Mouse (Mus musculus) heart, embryonic 14.5 days (tissue): ENCODE measurements at regions not wholly inside any gene's neighbourhood (a gene's known extent, or its start where the extent isn't known, plus 50 kb on each side); places are given as distances from the start of the nearest gene placed in this dataset.

Experiments
- ATAC-seq: fragments of 200-750 bp; cut with Nextera tagmentation; 2 replicates; pipeline ENCODE4 v1.8.0; 2017; ENCODE audit warnings: low read depth, moderate TSS enrichment; ENCODE audit not compliant: insufficient number of reproducible peaks, insufficient read depth, low FRiP score
- H3K27ac ChIP-seq, 2 experiments: fragments of 200-500 bp in 1 of 2; fragments of 300-500 bp in 1 of 2; sonication (generic) in 1 of 2; replicated peaks in 1 of 2; 2 replicates each; pipeline ENCODE4 v1.5.1; 2012 to 2014; ENCODE audit warnings: low read depth in 2 of 2, low read length in 2 of 2, control low read depth in 1 of 2, mild to moderate bottlenecking in 1 of 2, mixed read lengths in 1 of 2; ENCODE audit not compliant: control insufficient read depth in 1 of 2, insufficient read depth in 1 of 2
- H3K27me3 ChIP-seq: fragments of 300-500 bp; sonication (generic); 2 replicates; pipeline ENCODE4 v1.6.1; 2014; ENCODE audit warnings: mild to moderate bottlenecking, low read length, control low read depth; ENCODE audit not compliant: control insufficient read depth, insufficient read depth
- H3K36me3 ChIP-seq: fragments of 300-500 bp; sonication (generic); 2 replicates; pipeline ENCODE4 v1.6.1; 2014; ENCODE audit warnings: mild to moderate bottlenecking, control low read depth, low read length, mixed read lengths; ENCODE audit not compliant: control insufficient read depth, insufficient read depth
- H3K4me1 ChIP-seq, 2 experiments: fragments of 200-500 bp in 1 of 2; fragments of 300-500 bp in 1 of 2; sonication (generic) in 1 of 2; 2 replicates each; pipeline ENCODE4 v1.6.1; 2012 to 2014; ENCODE audit warnings: low read length in 2 of 2, control low read depth in 1 of 2, mixed read lengths in 1 of 2; ENCODE audit not compliant: control insufficient read depth in 2 of 2, insufficient read depth in 2 of 2
- H3K4me2 ChIP-seq: fragments of 300-500 bp; sonication (generic); 2 replicates; pipeline ENCODE4 v1.6.1; 2014; ENCODE audit warnings: mild to moderate bottlenecking, low read length
- H3K4me3 ChIP-seq, 2 experiments: fragments of 200-500 bp in 1 of 2; fragments of 300-500 bp in 1 of 2; sonication (generic) in 1 of 2; 2 replicates each; pipeline ENCODE4 v1.5.1; 2012 to 2014; ENCODE audit warnings: low read length in 2 of 2, mild to moderate bottlenecking in 2 of 2, control low read depth in 1 of 2, low read depth in 1 of 2, moderate library complexity in 1 of 2; ENCODE audit not compliant: control insufficient read depth in 1 of 2, insufficient read depth in 1 of 2
- H3K9ac ChIP-seq: fragments of 300-500 bp; sonication (generic); 2 replicates; pipeline ENCODE4 v1.6.1; 2014; ENCODE audit warnings: mild to moderate bottlenecking, low read length
- H3K9me3 ChIP-seq: fragments of 300-500 bp; sonication (generic); 2 replicates; pipeline ENCODE4 v1.6.1; 2016; ENCODE audit warnings: low read length, control low read depth; ENCODE audit not compliant: control insufficient read depth
- WGBS: fragments of 180-500 bp; shearing (Covaris S2); extraction: QIAGEN DNeasy Blood & Tissue Kit; methylation state at CpG from one replicate; pipeline ENCODE4 v1.1.7; 2014; 5-methylcytosine and 5-hydroxymethylcytosine counted together

DNA sequence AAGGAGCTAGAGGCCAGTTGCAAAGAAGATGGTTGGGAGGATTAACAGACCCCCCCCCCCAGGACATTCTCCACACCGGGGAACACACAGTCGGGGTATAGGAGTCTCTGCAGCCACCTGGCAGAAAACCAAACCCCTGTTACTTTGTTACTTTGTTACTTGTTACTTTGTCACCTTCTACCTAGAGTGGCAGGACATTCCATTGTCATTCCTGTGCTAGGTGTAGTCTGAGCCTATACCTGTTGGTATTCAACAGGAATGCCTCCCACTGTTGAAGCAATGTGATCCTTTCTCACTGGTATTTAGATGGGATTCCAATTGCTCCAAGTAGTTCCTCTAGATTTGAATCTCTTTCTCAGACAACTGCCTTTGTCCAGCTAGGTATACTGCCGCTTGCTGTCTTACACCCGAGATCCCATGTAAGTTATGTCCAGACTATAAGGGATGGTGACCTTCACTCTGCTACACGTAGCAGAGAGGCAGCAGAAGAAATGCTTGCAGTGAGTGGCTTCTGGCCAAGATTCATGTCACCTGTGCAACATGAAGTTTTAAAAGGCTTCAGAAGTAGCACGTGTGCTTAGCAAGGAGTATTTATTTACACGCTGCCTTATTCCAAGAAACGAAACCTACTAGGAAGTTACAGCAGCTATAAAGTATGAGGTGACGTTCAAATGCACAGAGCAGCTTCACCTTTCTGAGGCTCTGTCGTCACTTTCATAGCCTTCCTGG, 178.0 kb downstream of the Pfkfb3 start:
- Histone ChIP-seq H3K27ac (no peak overlapping the region), H3K4me2 (no peak overlapping the region), H3K9ac (no peak overlapping the region), H3K27me3 (no peaks in the 10 kb centered on the region), H3K36me3 (no peaks in the 10 kb centered on the region), H3K9me3 (no peaks in the 10 kb centered on the region), H3K4me1 (no peaks in the 10 kb centered on the region), H3K4me3 (no peak overlapping the region)
- no peak for ATAC-seq
- 74% methylated on average over 10 of the region's 10 CpGs for WGBS

DNA sequence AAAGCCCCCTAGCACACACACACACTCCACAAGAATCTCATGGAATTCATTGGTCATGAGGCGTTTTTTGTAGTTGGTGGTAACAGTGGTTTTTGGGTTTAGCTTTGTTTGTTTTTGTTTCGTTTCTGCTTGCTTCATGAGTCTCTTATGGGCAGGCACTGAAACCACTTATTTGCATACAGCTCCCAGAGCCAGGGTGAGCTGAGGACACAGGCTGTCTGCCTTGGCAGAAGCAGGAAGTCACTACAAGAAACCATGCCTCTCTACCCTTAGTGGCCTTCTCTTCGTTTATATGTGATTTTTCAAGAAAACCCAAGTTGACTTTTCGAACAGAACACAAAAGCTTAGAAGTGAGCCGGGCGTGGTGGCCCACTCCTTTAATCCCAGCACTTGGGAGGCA, 178.8 kb downstream of the Pfkfb3 start:
- Histone ChIP-seq H3K9me3 (no peaks in the 10 kb centered on the region), H3K9ac (no peak overlapping the region), H3K4me3 (no peak overlapping the region), H3K27ac (no peak overlapping the region), H3K27me3 (no peaks in the 10 kb centered on the region), H3K4me2 (no peak overlapping the region), H3K36me3 (no peaks in the 10 kb centered on the region), H3K4me1 (no peaks in the 10 kb centered on the region)
- 60% methylated on average over 6 of the region's 6 CpGs for WGBS
- no peak for ATAC-seq

DNA sequence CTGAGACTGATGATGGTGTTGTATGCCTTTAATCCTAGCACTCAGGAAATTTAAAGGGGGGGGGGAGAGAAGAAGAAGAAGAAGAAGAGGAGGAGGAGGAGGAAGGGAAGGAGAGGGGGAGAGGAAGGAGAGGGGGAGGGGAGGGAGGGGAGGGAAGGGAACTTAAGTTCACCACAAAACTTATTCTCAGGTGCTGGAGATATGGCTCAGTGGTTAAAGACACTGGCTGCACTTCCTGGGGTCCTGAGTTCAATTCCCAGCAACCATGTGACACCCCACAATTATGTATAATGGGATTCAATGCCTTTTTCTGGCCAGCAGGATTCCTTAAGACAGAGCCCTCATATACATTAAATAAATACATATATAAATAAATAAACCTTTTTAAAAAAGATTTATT, 183.6 kb downstream of the Pfkfb3 start:
- no peak for ATAC-seq
- no peak overlapping the region for H3K4me2 ChIP-seq
- no peaks in the 10 kb centered on the region for H3K9me3 ChIP-seq
- H3K9ac ChIP-seq: no peak overlapping the region
- H3K4me1 ChIP-seq: no peaks in the 10 kb centered on the region
- no peaks in the 10 kb centered on the region for H3K27me3 ChIP-seq
- no peaks in the 10 kb centered on the region for H3K36me3 ChIP-seq
- H3K27ac ChIP-seq: no peak overlapping the region
- no peak overlapping the region for H3K4me3 ChIP-seq

DNA sequence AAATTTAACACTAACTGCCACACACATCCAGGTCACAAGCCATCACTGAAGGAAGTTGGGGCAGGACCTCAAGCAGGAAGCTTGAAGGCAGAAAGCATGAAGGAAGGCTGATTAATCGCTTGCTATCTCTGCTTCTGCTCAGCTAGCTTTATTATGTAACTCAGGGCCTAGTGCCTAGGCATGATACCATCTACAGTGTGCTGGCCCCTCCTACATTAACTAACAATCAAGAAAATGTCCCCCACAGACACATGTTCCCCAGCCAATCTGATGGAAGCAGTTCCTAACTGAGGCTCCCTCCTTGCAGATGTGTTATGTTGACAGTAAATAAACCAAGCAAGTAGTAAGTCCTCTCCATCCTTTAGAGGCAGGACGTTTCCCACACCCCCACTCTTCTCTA, 186.6 kb downstream of the Pfkfb3 start:
- Histone ChIP-seq H3K27me3 (no peaks in the 10 kb centered on the region), H3K27ac (no peak overlapping the region), H3K4me2 (no peak overlapping the region), H3K9me3 (no peaks in the 10 kb centered on the region), H3K36me3 (no peaks in the 10 kb centered on the region), H3K9ac (no peak overlapping the region), H3K4me3 (no peak overlapping the region), H3K4me1 (no peaks in the 10 kb centered on the region)
- ATAC-seq: no peak
- 63% methylated on average over 2 of the region's 2 CpGs for WGBS

- no peak for ATAC-seq
- H3K4me3 ChIP-seq: no peak overlapping the region
- H3K27me3 ChIP-seq: no peaks in the 10 kb centered on the region
- H3K4me1 ChIP-seq: no peaks in the 10 kb centered on the region
- 77% methylated on average over 3 of the region's 3 CpGs for WGBS
- no peak overlapping the region for H3K4me2 ChIP-seq
- no peaks in the 10 kb centered on the region for H3K36me3 ChIP-seq
- H3K9me3 ChIP-seq: no peaks in the 10 kb centered on the region
- no peak overlapping the region for H3K9ac ChIP-seq
- H3K27ac ChIP-seq: no peak overlapping the region
Observed at GRCm38 (mm10) chr2:11365815-11366214, 188.1 kb downstream of the Pfkfb3 start.

GRCm38 (mm10) chr2:11365371-11365770, 188.5 kb downstream of the Pfkfb3 start:
- ATAC-seq: no peak
- no peaks in the 10 kb centered on the region for H3K9me3 ChIP-seq
- H3K9ac ChIP-seq: no peak overlapping the region
- no peak overlapping the region for H3K27ac ChIP-seq
- 60% methylated on average over 4 of the region's 4 CpGs for WGBS
- no peaks in the 10 kb centered on the region for H3K4me1 ChIP-seq
- H3K4me2 ChIP-seq: no peak overlapping the region
- H3K4me3 ChIP-seq: no peak overlapping the region
- H3K27me3 ChIP-seq: no peaks in the 10 kb centered on the region
- H3K36me3 ChIP-seq: no peaks in the 10 kb centered on the region

DNA sequence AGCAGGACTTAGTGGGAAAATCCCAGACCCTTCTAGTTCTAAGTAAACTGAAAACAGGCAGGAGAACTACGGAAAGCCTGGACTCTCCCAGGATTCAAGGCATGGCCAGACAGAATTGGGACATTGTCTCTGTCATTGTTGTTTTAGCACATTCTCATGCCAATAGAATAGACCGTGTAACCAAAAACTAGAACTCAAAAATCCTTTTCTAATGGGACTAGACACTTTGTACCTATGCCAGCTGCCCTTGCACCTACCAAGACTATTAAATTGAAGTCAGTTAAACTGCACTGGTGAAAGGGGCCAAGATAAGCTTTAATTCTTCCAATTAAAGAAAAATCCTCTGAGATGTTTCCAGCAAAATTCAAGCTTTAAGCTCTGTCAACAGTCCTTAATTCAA, 189.8 kb downstream of the Pfkfb3 start:
- Histone ChIP-seq H3K9ac (no peak overlapping the region), H3K9me3 (no peaks in the 10 kb centered on the region), H3K36me3 (no peaks in the 10 kb centered on the region), H3K27me3 (no peaks in the 10 kb centered on the region), H3K27ac (no peak overlapping the region), H3K4me1 (no peaks in the 10 kb centered on the region), H3K4me2 (no peak overlapping the region), H3K4me3 (no peak overlapping the region)
- 60% methylated on average over 2 of the region's 2 CpGs for WGBS
- ATAC-seq: no peak

- no peak for ATAC-seq
- H3K36me3 ChIP-seq: no peaks in the 10 kb centered on the region
- 77% methylated on average over 5 of the region's 5 CpGs for WGBS
- no peak overlapping the region for H3K4me2 ChIP-seq
- H3K27me3 ChIP-seq: no peaks in the 10 kb centered on the region
- no peak overlapping the region for H3K27ac ChIP-seq
- no peak overlapping the region for H3K4me3 ChIP-seq
- H3K9ac ChIP-seq: no peak overlapping the region
- no peaks in the 10 kb centered on the region for H3K9me3 ChIP-seq
- no peaks in the 10 kb centered on the region for H3K4me1 ChIP-seq
Observed at GRCm38 (mm10) chr2:11363061-11363464, 190.8 kb downstream of the Pfkfb3 start.
